Mouse (Mus musculus) kidney, embryonic 15.5 days (tissue): ENCODE data around the gene Chmp6. TPM values are rescaled to one million over a fixed set of nuclear protein-coding genes. Genes with fewer than 3 reads are reported as not detected.

Source experiments
- ATAC-seq: fragments of 200-750 bp; cut with Nextera tagmentation; replicated peaks from 2 replicates; pipeline ENCODE4 v1.8.0; 2017; ENCODE audit warnings: moderate TSS enrichment; ENCODE audit not compliant: low FRiP score
- H3K27ac ChIP-seq: fragments of 300-500 bp; sonication (generic); 2 replicates; pipeline ENCODE4 v1.5.1; 2015; ENCODE audit warnings: mild to moderate bottlenecking, inconsistent platforms
- H3K27me3 ChIP-seq: fragments of 300-500 bp; sonication (generic); 2 replicates; pipeline ENCODE4 v1.6.1; 2015; ENCODE audit warnings: inconsistent platforms
- H3K36me3 ChIP-seq: fragments of 300-500 bp; sonication (generic); 2 replicates; pipeline ENCODE4 v1.6.1; 2015; ENCODE audit warnings: inconsistent platforms
- H3K4me1 ChIP-seq: fragments of 300-500 bp; sonication (generic); 2 replicates; pipeline ENCODE4 v1.6.1; 2015; ENCODE audit warnings: inconsistent platforms
- H3K4me2 ChIP-seq: fragments of 300-500 bp; sonication (generic); 2 replicates; pipeline ENCODE4 v1.6.1; 2015; ENCODE audit warnings: moderate library complexity, mild to moderate bottlenecking, inconsistent platforms
- H3K4me3 ChIP-seq: fragments of 300-500 bp; sonication (generic); replicated peaks from 2 replicates; pipeline ENCODE4 v1.5.1; 2015; ENCODE audit warnings: mild to moderate bottlenecking, inconsistent platforms
- H3K9ac ChIP-seq: fragments of 300-500 bp; sonication (generic); 2 replicates; pipeline ENCODE4 v1.6.1; 2015; ENCODE audit warnings: mild to moderate bottlenecking, inconsistent platforms
- H3K9me3 ChIP-seq: fragments of 300-500 bp; sonication (generic); replicated peaks from 2 replicates; pipeline ENCODE4 v1.6.1; 2016; ENCODE audit warnings: inconsistent platforms
- WGBS: fragments of 180-500 bp; shearing (Covaris S2); methylation state at CpG from one replicate; pipeline ENCODE4 v1.1.7; 2015; ENCODE audit warnings: mixed read lengths; 5-methylcytosine and 5-hydroxymethylcytosine counted together
- polyA plus RNA-seq: library from polyadenylated mRNA; unstranded; fragments of >200 nt; fragmentation: Nextera tagmentation; extraction: Ambion mirVana; gene quantifications from 2 replicates; pipeline ENCODE4 v1.2.1, GENCODE M21; 2015

Chmp6 gene
- polyA plus RNA-seq = 94.1 and 101 TPM in 2 replicates

- Histone ChIP-seq H3K27ac (peak within 1 kb of the TSS; percentile 88), H3K36me3 (peaks cover 28% of the 10 kb centered on the region), H3K4me2 (peak within 1 kb of the TSS; percentile 92), H3K4me1 (peaks cover 53% of the 10 kb centered on the region), H3K4me3 (peak within 1 kb of the TSS; percentile 99), H3K9me3 (no peaks in the 10 kb centered on the region), H3K9ac (peak within 1 kb of the TSS; percentile 99), H3K27me3 (0 out of 2 replicates have a peak, but pooled peaks cover 3% of the 10 kb centered on the region)
- under 1% methylated on average over 48 of the region's 48 CpGs for WGBS
- peak; percentile 72 for ATAC-seq
Observed at GRCm38 (mm10) chr11:119913291-119913934, at the start of gene Chmp6. Gene Chmp6 (plus strand): TSS chr11:119913441.

GRCm38 (mm10) chr11:119866837-119867236 lies 46.4 kb upstream of the Chmp6 start:
- Histone ChIP-seq H3K4me3 (no peak overlapping the region), H3K9ac (no peak overlapping the region), H3K27me3 (no peaks in the 10 kb centered on the region), H3K4me1 (peaks cover 7% of the 10 kb centered on the region), H3K36me3 (peaks cover 74% of the 10 kb centered on the region), H3K9me3 (no peaks in the 10 kb centered on the region), H3K27ac (no peak overlapping the region), H3K4me2 (no peak overlapping the region)
- 90% methylated on average over 6 of the region's 6 CpGs for WGBS
- ATAC-seq = no peak

GRCm38 (mm10) chr11:119868138-119868537 lies 45.1 kb upstream of the Chmp6 start:
- H3K27ac ChIP-seq = no peak overlapping the region
- H3K27me3 ChIP-seq = no peaks in the 10 kb centered on the region
- no peak for ATAC-seq
- peaks cover 6% of the 10 kb centered on the region for H3K4me1 ChIP-seq
- 86% methylated on average over 3 of the region's 3 CpGs for WGBS
- no peak overlapping the region for H3K4me3 ChIP-seq
- H3K9me3 ChIP-seq = no peaks in the 10 kb centered on the region
- no peak overlapping the region for H3K9ac ChIP-seq
- H3K4me2 ChIP-seq = no peak overlapping the region
- peaks cover 84% of the 10 kb centered on the region for H3K36me3 ChIP-seq

GRCm38 (mm10) chr11:119868556-119868955 lies 44.7 kb upstream of the Chmp6 start:
- no peak overlapping the region for H3K4me3 ChIP-seq
- H3K9me3 ChIP-seq = no peaks in the 10 kb centered on the region
- no peak overlapping the region for H3K4me2 ChIP-seq
- H3K9ac ChIP-seq = no peak overlapping the region
- peaks cover 2% of the 10 kb centered on the region for H3K4me1 ChIP-seq
- no peaks in the 10 kb centered on the region for H3K27me3 ChIP-seq
- H3K27ac ChIP-seq = 0 out of 2 replicates have a peak overlapping the region, but pooled peaks have one; percentile 33
- WGBS = 81% methylated on average over 4 of the region's 4 CpGs
- ATAC-seq = no peak
- peaks cover 86% of the 10 kb centered on the region for H3K36me3 ChIP-seq

- Histone ChIP-seq H3K4me3 (no peak overlapping the region), H3K27ac (no peak overlapping the region), H3K9me3 (no peaks in the 10 kb centered on the region), H3K27me3 (no peaks in the 10 kb centered on the region), H3K4me1 (no peaks in the 10 kb centered on the region), H3K9ac (no peak overlapping the region), H3K36me3 (peaks cover 91% of the 10 kb centered on the region), H3K4me2 (no peak overlapping the region)
- ATAC-seq = no peak
- WGBS = 87% methylated on average over 7 of the region's 7 CpGs
Observed at GRCm38 (mm10) chr11:119871141-119871540, 42.1 kb upstream of the Chmp6 start.

GRCm38 (mm10) chr11:119873643-119874042 lies 39.6 kb upstream of the Chmp6 start:
- H3K4me1 ChIP-seq = no peaks in the 10 kb centered on the region
- H3K9me3 ChIP-seq = no peaks in the 10 kb centered on the region
- 92% methylated on average over 4 of the region's 4 CpGs for WGBS
- H3K4me3 ChIP-seq = no peak overlapping the region
- no peak for ATAC-seq
- no peak overlapping the region for H3K9ac ChIP-seq
- no peak overlapping the region for H3K4me2 ChIP-seq
- H3K36me3 ChIP-seq = peaks cover 94% of the 10 kb centered on the region
- no peaks in the 10 kb centered on the region for H3K27me3 ChIP-seq
- H3K27ac ChIP-seq = no peak overlapping the region

- no peak overlapping the region for H3K27ac ChIP-seq
- H3K4me1 ChIP-seq = no peaks in the 10 kb centered on the region
- WGBS = 82% methylated on average over 1 of the region's 1 CpGs
- no peak overlapping the region for H3K4me3 ChIP-seq
- no peak overlapping the region for H3K4me2 ChIP-seq
- no peaks in the 10 kb centered on the region for H3K27me3 ChIP-seq
- H3K9me3 ChIP-seq = no peaks in the 10 kb centered on the region
- H3K9ac ChIP-seq = no peak overlapping the region
- ATAC-seq = no peak
- H3K36me3 ChIP-seq = peaks cover 94% of the 10 kb centered on the region
Observed at GRCm38 (mm10) chr11:119874841-119875240, 38.4 kb upstream of the Chmp6 start.

- H3K9me3 ChIP-seq = no peaks in the 10 kb centered on the region
- no peak for ATAC-seq
- no peak overlapping the region for H3K4me3 ChIP-seq
- no peaks in the 10 kb centered on the region for H3K4me1 ChIP-seq
- H3K27me3 ChIP-seq = no peaks in the 10 kb centered on the region
- no peak overlapping the region for H3K9ac ChIP-seq
- no peak overlapping the region for H3K4me2 ChIP-seq
- no peak overlapping the region for H3K27ac ChIP-seq
- WGBS = 84% methylated on average over 9 of the region's 9 CpGs
- H3K36me3 ChIP-seq = peaks cover 93% of the 10 kb centered on the region
Observed at GRCm38 (mm10) chr11:119875685-119876084, 37.6 kb upstream of the Chmp6 start.

GRCm38 (mm10) chr11:119877124-119877523 lies 36.1 kb upstream of the Chmp6 start:
- ATAC-seq = no peak
- Histone ChIP-seq H3K4me3 (no peak overlapping the region), H3K4me1 (no peaks in the 10 kb centered on the region), H3K9ac (no peak overlapping the region), H3K4me2 (no peak overlapping the region), H3K36me3 (peaks cover 82% of the 10 kb centered on the region), H3K27me3 (no peaks in the 10 kb centered on the region), H3K27ac (no peak overlapping the region), H3K9me3 (no peaks in the 10 kb centered on the region)
- WGBS = 93% methylated on average over 7 of the region's 7 CpGs

GRCm38 (mm10) chr11:119879573-119879972 lies 33.7 kb upstream of the Chmp6 start:
- H3K9ac ChIP-seq = no peak overlapping the region
- 92% methylated on average over 5 of the region's 5 CpGs for WGBS
- no peak overlapping the region for H3K4me2 ChIP-seq
- H3K4me1 ChIP-seq = no peaks in the 10 kb centered on the region
- no peaks in the 10 kb centered on the region for H3K27me3 ChIP-seq
- H3K9me3 ChIP-seq = no peaks in the 10 kb centered on the region
- no peak for ATAC-seq
- peaks cover 68% of the 10 kb centered on the region for H3K36me3 ChIP-seq
- H3K4me3 ChIP-seq = no peak overlapping the region
- no peak overlapping the region for H3K27ac ChIP-seq

- Histone ChIP-seq H3K27me3 (no peaks in the 10 kb centered on the region), H3K9me3 (no peaks in the 10 kb centered on the region), H3K4me1 (no peaks in the 10 kb centered on the region), H3K27ac (no peak overlapping the region), H3K36me3 (peaks cover 67% of the 10 kb centered on the region), H3K4me2 (no peak overlapping the region), H3K9ac (no peak overlapping the region), H3K4me3 (no peak overlapping the region)
- no peak for ATAC-seq
- WGBS = 40% methylated on average over 2 of the region's 2 CpGs
Observed at GRCm38 (mm10) chr11:119883646-119884045, 29.6 kb upstream of the Chmp6 start.

GRCm38 (mm10) chr11:119889966-119890365 lies 23.3 kb upstream of the Chmp6 start:
- Histone ChIP-seq H3K27ac (no peak overlapping the region), H3K9me3 (no peaks in the 10 kb centered on the region), H3K27me3 (no peaks in the 10 kb centered on the region), H3K9ac (no peak overlapping the region), H3K4me2 (no peak overlapping the region), H3K4me1 (no peaks in the 10 kb centered on the region), H3K36me3 (peaks cover 95% of the 10 kb centered on the region), H3K4me3 (no peak overlapping the region)
- whole genome bisulfite sequencing = 91% methylated on average over 3 of the region's 3 CpGs
- ATAC-seq = no peak
